Mouse (Mus musculus) MEL (cell line): ENCODE measurements around the gene Lrrc4b.

Experiments
- TCF12 ChIP-seq: IDR thresholded peaks from 2 replicates; pipeline ENCODE4 v1.6.1; 2014; ENCODE audit warnings: low read depth, mild to moderate bottlenecking, inconsistent platforms, low read length, improper control_type of control experiment, moderate library complexity
- ZNF384 ChIP-seq: IDR thresholded peaks from 2 replicates; pipeline ENCODE4 v1.6.1; 2012; ENCODE audit warnings: low read depth, mild to moderate bottlenecking, inconsistent platforms, low read length, improper control_type of control experiment

DNA sequence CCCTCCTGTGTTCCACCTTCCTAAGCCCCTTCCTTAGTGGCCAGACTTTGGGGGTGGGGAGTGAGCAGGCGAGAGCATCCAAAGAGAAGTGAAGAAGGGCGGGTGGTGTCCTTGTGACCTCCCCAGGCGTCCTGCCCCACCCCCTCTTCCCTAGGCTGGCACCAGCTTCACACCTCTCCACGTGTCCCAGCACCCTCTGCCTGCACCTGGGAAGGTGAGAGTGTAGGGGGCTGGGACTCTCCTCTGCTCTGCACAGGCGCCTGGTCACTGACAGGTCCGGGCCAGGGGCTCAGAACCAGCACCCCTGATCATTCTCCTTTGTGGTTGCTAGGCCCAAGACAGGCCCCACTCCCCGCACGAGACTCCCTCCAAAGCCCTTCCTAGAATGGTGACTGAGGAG lies 1.2 kb upstream of the Lrrc4b start:
- TF ChIP-seq ZNF384 (no peak), TCF12 (no peak)
